Mouse (Mus musculus) small intestine, adult 2 months (tissue): ENCODE measurements around the gene Igsf21.

ENCODE experiments used
- CTCF ChIP-seq: fragments of 200-500 bp; IDR thresholded peaks from 2 replicates; pipeline ENCODE4 v1.5.1; 2012; ENCODE audit warnings: low read depth, mild to moderate bottlenecking, control low read depth, inconsistent platforms, low read length, moderate library complexity, mixed read lengths; ENCODE audit not compliant: insufficient replicate concordance, insufficient read length; ENCODE audit errors: extremely low read depth
- POLR2A ChIP-seq: fragments of 200-500 bp; IDR thresholded peaks from 2 replicates; pipeline ENCODE4 v1.6.1; 2012; ENCODE audit warnings: low read depth, mild to moderate bottlenecking, control low read depth, inconsistent platforms, low read length, moderate library complexity

DNA sequence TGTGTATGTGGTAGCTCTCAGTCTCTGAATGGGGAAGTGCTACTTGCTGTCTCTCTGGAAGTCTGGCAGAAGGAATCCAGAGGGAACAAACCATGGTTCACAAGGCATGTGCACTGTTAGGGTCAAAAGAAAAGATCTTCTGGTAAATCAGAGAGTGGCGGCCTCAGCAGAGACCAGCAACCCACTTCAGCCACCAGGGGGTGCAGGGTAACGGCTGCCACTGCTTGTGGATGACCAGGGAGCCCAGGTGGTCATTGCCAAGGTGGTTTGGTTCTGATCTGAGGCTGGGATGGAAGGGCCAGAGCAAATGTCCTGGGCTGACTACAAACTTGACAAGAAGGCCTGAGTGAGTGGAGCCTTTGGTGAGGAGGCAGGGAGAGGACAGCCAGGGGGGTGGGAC is 150.3 kb downstream of the Igsf21 start:
- peak; percentile 8; the same call in 1 of the 2 replicates for TF ChIP-seq CTCF
- TF ChIP-seq POLR2A, result no peak
